20 mouse cellular contexts compared by ENCODE assay signal in genomic region chr2:58844499-58844898, GRCm38 (mm10). TPM values are rescaled to one million over a fixed set of nuclear protein-coding genes. Genes with fewer than 3 reads are reported as not detected.
DNase-seq lines count a peak whose midpoint lies in the region; ATAC-seq and TF ChIP-seq lines count a peak whose summit lies in the region.
"Had no signal": no experiment of that assay in that cellular context is flagged by ENCODE, and none has a peak within 500 bp of the region (broad histone marks: within the 10 kb centered on the region; RNA-seq: fewer than 3 reads in every experiment).

No protein-coding gene starts in this region.

- H3K4me3 ChIP-seq in intestine, embryonic 14.5 days (ENCODE audit: low read depth, low read length), result no peak overlapping the region
- no peak overlapping the region for H3K4me3 ChIP-seq in intestine, embryonic 16.5 days (ENCODE audit: low read length)
- no peak overlapping the region for H3K4me3 ChIP-seq in midbrain, embryonic 15.5 days
- H3K4me3 ChIP-seq in midbrain, postnatal 0 days (ENCODE audit: low read depth, low read length), result no peak overlapping the region
- H3K4me3 ChIP-seq: embryonic facial prominence, embryonic 15.5 days; hindbrain, embryonic 13.5 days had no signal

- no peak overlapping the region for H3K27ac ChIP-seq in intestine, embryonic 14.5 days (ENCODE audit: low read depth)
- H3K27ac ChIP-seq in intestine, embryonic 16.5 days (ENCODE audit: low read length), result no peak overlapping the region
- no peak overlapping the region for H3K27ac ChIP-seq in midbrain, embryonic 15.5 days
- no peak overlapping the region for H3K27ac ChIP-seq in midbrain, postnatal 0 days (ENCODE audit: low read depth, low read length)
- H3K27ac ChIP-seq: embryonic facial prominence, embryonic 15.5 days; hindbrain, embryonic 13.5 days; liver, embryonic 14.5 days had no signal

- no peak overlapping the region for H3K9ac ChIP-seq in intestine, embryonic 14.5 days (ENCODE audit: low read length)
- no peak overlapping the region for H3K9ac ChIP-seq in intestine, embryonic 16.5 days (ENCODE audit: low read depth, low read length)
- H3K9ac ChIP-seq in midbrain, embryonic 15.5 days, result no peak overlapping the region
- no peak overlapping the region for H3K9ac ChIP-seq in midbrain, postnatal 0 days (replicated peaks; ENCODE audit: low read length, poor library complexity, severe bottlenecking)
- H3K9ac ChIP-seq: embryonic facial prominence, embryonic 15.5 days; hindbrain, embryonic 13.5 days; liver, embryonic 14.5 days had no signal

- no peak for DNase-seq in intestine, embryonic 14.5 days (ENCODE audit: low spot score)
- DNase-seq in midbrain, postnatal 0 days (ENCODE audit: low spot score), result no peak
- peak; percentile 8 for DNase-seq in induced T-regulatory cell, adult 2 months (ENCODE audit: low read depth)
- no peak for DNase-seq in urinary bladder, postnatal 25 days (ENCODE audit: low spot score)
- DNase-seq in urinary bladder, adult 18-20 months (ENCODE audit: low spot score in 2 of 2), result no peak
- DNase-seq in liver, result no peak
- DNase-seq: B cell, adult 2 months; cerebellum, postnatal 10 days; gastrocnemius, postnatal 10 days; right cerebral cortex, postnatal 25 days had no signal

- TF ChIP-seq CTCF in midbrain, postnatal 0 days (IDR thresholded peaks at IDR 0.05), result no peak

- no peaks in the 10 kb centered on the region; the same call in 1 of the 2 replicates for H3K4me1 ChIP-seq in intestine, embryonic 14.5 days (replicated peaks; ENCODE audit: control insufficient read depth, insufficient read depth, low read length)
- H3K4me1 ChIP-seq in intestine, embryonic 16.5 days (ENCODE audit: control insufficient read depth, insufficient read depth, low read length), result no peaks in the 10 kb centered on the region
- peaks cover 3% of the 10 kb centered on the region; the same call in 1 of the 2 replicates for H3K4me1 ChIP-seq in midbrain, embryonic 15.5 days
- H3K4me1 ChIP-seq in midbrain, postnatal 0 days (ENCODE audit: insufficient read depth, low read length), result no peaks in the 10 kb centered on the region
- H3K4me1 ChIP-seq: embryonic facial prominence, embryonic 15.5 days; hindbrain, embryonic 13.5 days had no signal

- no peaks in the 10 kb centered on the region for H3K36me3 ChIP-seq in intestine, embryonic 14.5 days (ENCODE audit: control insufficient read depth, insufficient read depth, low read length)
- no peaks in the 10 kb centered on the region for H3K36me3 ChIP-seq in intestine, embryonic 16.5 days (ENCODE audit: control insufficient read depth, insufficient read depth, low read length)
- H3K36me3 ChIP-seq in midbrain, embryonic 15.5 days (replicated peaks), result no peaks in the 10 kb centered on the region
- H3K36me3 ChIP-seq in midbrain, postnatal 0 days (ENCODE audit: insufficient read depth, low read length), result no peaks in the 10 kb centered on the region
- H3K36me3 ChIP-seq: embryonic facial prominence, embryonic 15.5 days; hindbrain, embryonic 13.5 days had no signal

- H3K9me3 ChIP-seq in intestine, embryonic 14.5 days (ENCODE audit: control insufficient read depth, low read length), result no peaks in the 10 kb centered on the region
- no peaks in the 10 kb centered on the region for H3K9me3 ChIP-seq in intestine, embryonic 16.5 days (ENCODE audit: control insufficient read depth, low read length)
- no peaks in the 10 kb centered on the region for H3K9me3 ChIP-seq in midbrain, embryonic 15.5 days
- no peaks in the 10 kb centered on the region for H3K9me3 ChIP-seq in midbrain, postnatal 0 days (ENCODE audit: low read length)
- H3K9me3 ChIP-seq: embryonic facial prominence, embryonic 15.5 days had no signal

- no peaks in the 10 kb centered on the region for H3K27me3 ChIP-seq in intestine, embryonic 14.5 days (replicated peaks; ENCODE audit: control insufficient read depth, insufficient read depth, low read length)
- H3K27me3 ChIP-seq in intestine, embryonic 16.5 days (replicated peaks; ENCODE audit: control insufficient read depth, insufficient read depth, low read length), result no peaks in the 10 kb centered on the region
- no peaks in the 10 kb centered on the region for H3K27me3 ChIP-seq in midbrain, embryonic 15.5 days (replicated peaks)
- H3K27me3 ChIP-seq in midbrain, postnatal 0 days (ENCODE audit: insufficient read depth, low read length), result no peaks in the 10 kb centered on the region
- H3K27me3 ChIP-seq: embryonic facial prominence, embryonic 15.5 days; hindbrain, embryonic 13.5 days had no signal

- ATAC-seq in intestine, embryonic 14.5 days (replicated peaks; ENCODE audit: low FRiP score, low TSS enrichment, low read depth), result no peak
- no peak for ATAC-seq in intestine, embryonic 16.5 days
- 0 out of 2 replicates have a peak, but pooled peaks have one; percentile 45 for ATAC-seq in midbrain, embryonic 15.5 days (replicated peaks)
- ATAC-seq in midbrain, postnatal 0 days (ENCODE audit: low FRiP score), result no peak
- ATAC-seq: forebrain, embryonic 14.5 days had no signal

- H3K4me2 ChIP-seq in intestine, embryonic 14.5 days (ENCODE audit: low read length), result 0 out of 2 replicates have a peak overlapping the region, but pooled peaks have one; percentile 11
- no peak overlapping the region for H3K4me2 ChIP-seq in intestine, embryonic 16.5 days (ENCODE audit: low read depth, low read length)
- no peak overlapping the region for H3K4me2 ChIP-seq in midbrain, embryonic 15.5 days
- H3K4me2 ChIP-seq in midbrain, postnatal 0 days (ENCODE audit: low read depth, low read length, poor library complexity, severe bottlenecking), result no peak overlapping the region
- H3K4me2 ChIP-seq: embryonic facial prominence, embryonic 15.5 days; hindbrain, embryonic 13.5 days; midbrain, embryonic 11.5 days had no signal

- 17% methylated on average over 10 of the region's 10 CpGs for WGBS in intestine, embryonic 14.5 days
- WGBS in intestine, embryonic 16.5 days, result 24% methylated on average over 10 of the region's 10 CpGs
- WGBS in midbrain, embryonic 15.5 days, result 21% methylated on average over 10 of the region's 10 CpGs
- WGBS in midbrain, postnatal 0 days, result 15% methylated on average over 10 of the region's 10 CpGs

RNA-seq across cellular contexts. Expression of gene Gm11099, which starts 14.7 kb away (rescaled TPM):
- not detected in 2 replicates for polyA plus RNA-seq in intestine, embryonic 14.5 days (2014; fragmentation: Nextera tagmentation; extraction: Ambion mirVana)
- polyA plus RNA-seq in intestine, embryonic 16.5 days (2015; fragmentation: Nextera tagmentation; extraction: Ambion mirVana), result not detected in 2 replicates
- not detected in 2 replicates for polyA plus RNA-seq in midbrain, embryonic 15.5 days (2015; fragmentation: Nextera tagmentation; extraction: Ambion mirVana)
- not detected in 2 replicates for total RNA-seq in midbrain, postnatal 0 days (2014; rRNA removed)
- polyA plus RNA-seq in midbrain, postnatal 0 days (2015; fragmentation: Nextera tagmentation; extraction: Ambion mirVana), result not detected in 2 replicates
- total RNA-seq: gastrocnemius, postnatal 10 days; layer of hippocampus, adult 18-20 months; left cerebral cortex, postnatal 14 days had no signal
- polyA plus RNA-seq: embryonic facial prominence, embryonic 15.5 days; forebrain, embryonic 14.5 days; heart, embryonic 14.5 days; hindbrain, embryonic 13.5 days; liver, embryonic 14.5 days; midbrain, embryonic 11.5 days had no signal
